Mouse (Mus musculus): Measurements from ENCODE around the gene Nostrin. TPM values are rescaled to one million over a fixed set of nuclear protein-coding genes. Genes with fewer than 3 reads are reported as not detected.

Gene Nostrin
- polyA plus RNA-seq, 1 experiment from 2014 or later, result 4.5 TPM

- ATAC-seq (replicated peaks; ENCODE audit: insufficient number of reproducible peaks, insufficient read depth, low FRiP score, low read depth), result no peak
- Histone ChIP-seq H3K36me3 (no peaks in the 10 kb centered on the region), H3K9ac (no peak overlapping the region), H3K27ac (no peak overlapping the region), H3K4me2 (peak overlapping the region; percentile 23; the same call in 1 of the 2 replicates), H3K4me1 (replicated peaks) (peaks cover 5% of the 10 kb centered on the region; the same call in 1 of the 2 replicates), H3K9me3 (replicated peaks) (no peaks in the 10 kb centered on the region), H3K27me3 (no peaks in the 10 kb centered on the region), H3K4me3 (no peak overlapping the region)
- WGBS, result 55% methylated on average over 7 of the region's 7 CpGs
Observed at GRCm38 (mm10) chr2:69109710-69110109, 25.9 kb upstream of the Nostrin start.

DNA sequence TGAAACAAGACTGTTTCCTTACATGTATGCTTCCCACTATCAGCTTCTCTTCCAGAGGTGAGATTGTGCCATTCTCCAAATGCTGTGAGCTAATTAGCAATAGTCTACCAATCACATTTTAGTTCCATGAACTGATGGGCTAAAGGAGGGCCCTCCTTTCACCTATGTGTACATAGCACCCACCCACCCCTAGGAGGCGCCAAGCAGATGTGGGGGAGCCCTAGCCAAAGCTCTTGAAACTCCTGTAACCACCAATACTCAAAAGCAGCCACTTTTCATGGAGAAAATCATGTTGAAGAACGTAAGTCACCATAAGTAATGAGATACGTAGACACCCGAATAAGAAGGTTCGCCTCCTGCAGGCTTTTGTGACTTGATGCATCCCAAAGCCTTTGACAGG is 23.0 kb upstream of the Nostrin start:
- Histone ChIP-seq H3K27me3 (no peaks in the 10 kb centered on the region), H3K9ac (no peak overlapping the region), H3K27ac (no peak overlapping the region), H3K4me1 (replicated peaks) (peaks cover 5% of the 10 kb centered on the region; the same call in 1 of the 2 replicates), H3K4me3 (no peak overlapping the region), H3K9me3 (replicated peaks) (no peaks in the 10 kb centered on the region), H3K36me3 (peaks cover 10% of the 10 kb centered on the region; the same call in 1 of the 2 replicates), H3K4me2 (no peak overlapping the region)
- no peak for ATAC-seq (replicated peaks; ENCODE audit: insufficient number of reproducible peaks, insufficient read depth, low FRiP score, low read depth)
- 88% methylated on average over 5 of the region's 5 CpGs for WGBS

- WGBS, result 67% methylated on average over 10 of the region's 10 CpGs
- H3K27ac ChIP-seq, result no peak overlapping the region
- no peak overlapping the region for H3K4me3 ChIP-seq
- H3K9me3 ChIP-seq (replicated peaks), result no peaks in the 10 kb centered on the region
- H3K4me2 ChIP-seq, result no peak overlapping the region
- no peak overlapping the region for H3K9ac ChIP-seq
- H3K4me1 ChIP-seq (replicated peaks), result peaks cover 5% of the 10 kb centered on the region; the same call in 1 of the 2 replicates
- no peak for ATAC-seq (replicated peaks; ENCODE audit: insufficient number of reproducible peaks, insufficient read depth, low FRiP score, low read depth)
- peaks cover 10% of the 10 kb centered on the region; the same call in 1 of the 2 replicates for H3K36me3 ChIP-seq
- no peaks in the 10 kb centered on the region for H3K27me3 ChIP-seq
Observed at GRCm38 (mm10) chr2:69113829-69114547, 21.6 kb upstream of the Nostrin start.

GRCm38 (mm10) chr2:69115921-69116320 is 19.7 kb upstream of the Nostrin start:
- H3K27me3 ChIP-seq, result no peaks in the 10 kb centered on the region
- H3K9me3 ChIP-seq (replicated peaks), result no peaks in the 10 kb centered on the region
- H3K4me1 ChIP-seq (replicated peaks), result no peaks in the 10 kb centered on the region
- peaks cover 10% of the 10 kb centered on the region; the same call in 1 of the 2 replicates for H3K36me3 ChIP-seq
- H3K4me2 ChIP-seq, result no peak overlapping the region
- no peak overlapping the region for H3K4me3 ChIP-seq
- 84% methylated on average over 3 of the region's 3 CpGs for WGBS
- H3K27ac ChIP-seq, result no peak overlapping the region
- no peak for ATAC-seq (replicated peaks; ENCODE audit: insufficient number of reproducible peaks, insufficient read depth, low FRiP score, low read depth)
- H3K9ac ChIP-seq, result no peak overlapping the region

DNA sequence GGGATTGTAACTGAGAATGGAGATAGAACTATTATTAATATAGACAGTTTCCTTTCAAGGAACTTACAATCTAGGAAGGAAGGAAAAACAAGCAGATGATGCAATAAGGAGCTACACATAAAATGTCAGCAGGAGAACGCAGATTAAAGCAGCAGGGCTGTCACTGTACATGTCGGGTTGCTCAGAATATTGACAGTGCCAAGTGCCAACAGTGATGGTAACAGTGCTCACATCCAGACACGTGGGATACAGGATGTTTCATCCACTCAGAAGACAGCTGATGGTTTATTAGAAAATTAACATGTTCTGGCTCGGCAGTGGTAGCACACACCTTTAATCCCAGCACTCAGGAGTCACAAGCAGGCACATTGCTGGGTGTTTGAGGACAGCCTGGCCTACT is 18.8 kb upstream of the Nostrin start:
- Histone ChIP-seq H3K9ac (no peak overlapping the region), H3K4me2 (no peak overlapping the region), H3K4me1 (replicated peaks) (no peaks in the 10 kb centered on the region), H3K27me3 (no peaks in the 10 kb centered on the region), H3K27ac (no peak overlapping the region), H3K4me3 (no peak overlapping the region), H3K36me3 (peaks cover 10% of the 10 kb centered on the region; the same call in 1 of the 2 replicates), H3K9me3 (replicated peaks) (no peaks in the 10 kb centered on the region)
- 54% methylated on average over 4 of the region's 4 CpGs for WGBS
- no peak for ATAC-seq (replicated peaks; ENCODE audit: insufficient number of reproducible peaks, insufficient read depth, low FRiP score, low read depth)

GRCm38 (mm10) chr2:69118994-69119393 is 16.6 kb upstream of the Nostrin start:
- H3K9ac ChIP-seq, result no peak overlapping the region
- peaks cover 10% of the 10 kb centered on the region; the same call in 1 of the 2 replicates for H3K36me3 ChIP-seq
- H3K4me3 ChIP-seq, result no peak overlapping the region
- no peak overlapping the region for H3K4me2 ChIP-seq
- H3K27me3 ChIP-seq, result no peaks in the 10 kb centered on the region
- H3K27ac ChIP-seq, result no peak overlapping the region
- WGBS, result 85% methylated on average over 1 of the region's 1 CpGs
- no peaks in the 10 kb centered on the region for H3K9me3 ChIP-seq (replicated peaks)
- H3K4me1 ChIP-seq (replicated peaks), result 0 out of 2 replicates have a peak, but pooled peaks cover 4% of the 10 kb centered on the region
- no peak for ATAC-seq (replicated peaks; ENCODE audit: insufficient number of reproducible peaks, insufficient read depth, low FRiP score, low read depth)

DNA sequence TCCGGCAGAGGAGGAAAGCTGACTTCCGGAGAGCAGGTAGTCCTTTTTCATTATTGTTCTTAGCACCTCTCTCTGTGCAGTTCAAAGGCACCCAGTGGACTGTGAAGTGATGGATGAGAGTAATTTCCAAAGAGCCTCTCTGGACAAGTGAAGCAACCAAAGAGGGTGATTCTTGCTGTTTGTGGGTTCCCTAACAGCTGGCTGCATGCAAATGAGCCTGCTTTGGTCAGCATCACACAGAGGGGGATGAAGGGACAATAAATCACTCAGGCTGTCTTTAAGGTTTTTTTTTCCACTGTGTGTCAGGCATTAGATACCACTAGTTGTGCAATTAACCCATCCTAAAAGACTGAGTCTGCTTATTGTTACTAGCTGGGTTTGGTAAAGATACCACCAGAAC is 15.9 kb upstream of the Nostrin start:
- H3K27me3 ChIP-seq, result no peaks in the 10 kb centered on the region
- ATAC-seq (replicated peaks; ENCODE audit: insufficient number of reproducible peaks, insufficient read depth, low FRiP score, low read depth), result no peak
- peaks cover 10% of the 10 kb centered on the region; the same call in 1 of the 2 replicates for H3K36me3 ChIP-seq
- H3K4me3 ChIP-seq, result no peak overlapping the region
- H3K4me1 ChIP-seq (replicated peaks), result 0 out of 2 replicates have a peak, but pooled peaks cover 4% of the 10 kb centered on the region
- H3K4me2 ChIP-seq, result no peak overlapping the region
- H3K9me3 ChIP-seq (replicated peaks), result no peaks in the 10 kb centered on the region
- H3K27ac ChIP-seq, result no peak overlapping the region
- WGBS, result 56% methylated on average over 2 of the region's 2 CpGs
- no peak overlapping the region for H3K9ac ChIP-seq

DNA sequence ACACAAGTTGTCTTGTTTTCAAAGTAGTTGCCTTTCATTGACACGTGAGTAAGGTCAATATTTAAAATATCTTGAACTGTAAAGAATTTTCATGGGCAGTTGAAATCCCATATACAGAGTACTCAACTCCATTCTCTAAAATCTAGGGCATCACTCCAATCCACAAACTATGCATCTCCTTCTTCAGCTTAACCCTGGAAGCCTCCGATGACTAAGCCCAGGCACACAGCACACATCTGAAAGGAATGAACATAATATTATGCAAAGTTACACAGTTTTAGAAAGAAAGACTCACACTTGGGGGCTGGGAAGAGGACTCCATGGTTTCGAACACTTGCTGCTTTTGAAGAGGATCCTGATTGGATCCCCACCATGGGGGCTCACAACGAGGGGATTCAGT is 13.9 kb upstream of the Nostrin start:
- no peaks in the 10 kb centered on the region for H3K9me3 ChIP-seq (replicated peaks)
- H3K27me3 ChIP-seq, result no peaks in the 10 kb centered on the region
- no peak for ATAC-seq (replicated peaks; ENCODE audit: insufficient number of reproducible peaks, insufficient read depth, low FRiP score, low read depth)
- no peak overlapping the region for H3K4me3 ChIP-seq
- no peak overlapping the region for H3K27ac ChIP-seq
- H3K4me2 ChIP-seq, result no peak overlapping the region
- H3K9ac ChIP-seq, result no peak overlapping the region
- H3K4me1 ChIP-seq (replicated peaks), result 0 out of 2 replicates have a peak, but pooled peaks cover 4% of the 10 kb centered on the region
- 84% methylated on average over 4 of the region's 4 CpGs for WGBS
- no peaks in the 10 kb centered on the region for H3K36me3 ChIP-seq

DNA sequence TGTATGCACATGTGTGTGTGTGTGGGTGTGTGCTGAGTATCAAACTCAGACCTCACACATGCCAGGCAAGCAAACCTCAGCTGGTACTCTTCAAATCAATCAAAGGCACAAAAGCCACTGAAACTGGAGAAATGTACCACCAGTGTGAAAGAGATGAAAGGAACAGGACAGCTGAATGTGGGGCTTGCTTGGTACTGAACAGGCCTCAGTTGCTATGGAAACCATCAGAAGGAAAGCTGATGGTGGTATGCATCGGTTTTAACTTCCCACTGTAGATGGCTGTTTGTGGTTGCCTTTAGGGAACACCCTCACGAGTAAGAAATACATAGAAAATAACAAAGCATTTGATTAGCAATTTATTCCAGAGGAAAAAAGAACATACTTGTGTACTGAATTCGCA is 10.2 kb upstream of the Nostrin start:
- no peak overlapping the region for H3K4me2 ChIP-seq
- H3K27me3 ChIP-seq, result no peaks in the 10 kb centered on the region
- no peaks in the 10 kb centered on the region for H3K9me3 ChIP-seq (replicated peaks)
- H3K4me3 ChIP-seq, result no peak overlapping the region
- H3K9ac ChIP-seq, result no peak overlapping the region
- 0 out of 2 replicates have a peak, but pooled peaks cover 7% of the 10 kb centered on the region for H3K4me1 ChIP-seq (replicated peaks)
- H3K36me3 ChIP-seq, result no peaks in the 10 kb centered on the region
- WGBS, result 75% methylated on average over 3 of the region's 3 CpGs
- H3K27ac ChIP-seq, result no peak overlapping the region
- ATAC-seq (replicated peaks; ENCODE audit: insufficient number of reproducible peaks, insufficient read depth, low FRiP score, low read depth), result no peak

- no peaks in the 10 kb centered on the region for H3K36me3 ChIP-seq
- no peak for ATAC-seq (replicated peaks; ENCODE audit: insufficient number of reproducible peaks, insufficient read depth, low FRiP score, low read depth)
- 83% methylated on average over 7 of the region's 7 CpGs for WGBS
- no peak overlapping the region for H3K4me3 ChIP-seq
- no peak overlapping the region for H3K9ac ChIP-seq
- no peak overlapping the region for H3K27ac ChIP-seq
- H3K4me2 ChIP-seq, result no peak overlapping the region
- H3K4me1 ChIP-seq (replicated peaks), result 0 out of 2 replicates have a peak, but pooled peaks cover 3% of the 10 kb centered on the region
- no peaks in the 10 kb centered on the region for H3K9me3 ChIP-seq (replicated peaks)
- no peaks in the 10 kb centered on the region for H3K27me3 ChIP-seq
Observed at GRCm38 (mm10) chr2:69128321-69128720, 7.3 kb upstream of the Nostrin start.

GRCm38 (mm10) chr2:69128921-69129395 is 6.6 kb upstream of the Nostrin start:
- peak; percentile 27; the same call in 1 of the 2 replicates for ATAC-seq (replicated peaks; ENCODE audit: insufficient number of reproducible peaks, insufficient read depth, low FRiP score, low read depth)
- Histone ChIP-seq H3K4me1 (replicated peaks) (0 out of 2 replicates have a peak, but pooled peaks cover 3% of the 10 kb centered on the region), H3K4me3 (no peak overlapping the region), H3K4me2 (peak overlapping the region; percentile 27; the same call in 1 of the 2 replicates), H3K27me3 (no peaks in the 10 kb centered on the region), H3K9me3 (replicated peaks) (no peaks in the 10 kb centered on the region), H3K9ac (no peak overlapping the region), H3K36me3 (no peaks in the 10 kb centered on the region), H3K27ac (peak overlapping the region; percentile 55)
- WGBS, result 51% methylated on average over 10 of the region's 10 CpGs
